Mouse (Mus musculus): ENCODE measurements around the gene Prap1. TPM values are rescaled to one million over a fixed set of nuclear protein-coding genes. Genes with fewer than 3 reads are reported as not detected.
A peak's percentile ranks its signal among the peaks of the same experiment; 100 is the strongest.

Prap1 gene
- not detected for polyA plus RNA-seq (2017; shearing (Covaris generic))

- ATAC-seq = no peak
Measured at GRCm38 (mm10) chr7:140092924-140093528, at the start of gene Prap1. Gene Prap1 (plus strand): TSS chr7:140093395.

DNA sequence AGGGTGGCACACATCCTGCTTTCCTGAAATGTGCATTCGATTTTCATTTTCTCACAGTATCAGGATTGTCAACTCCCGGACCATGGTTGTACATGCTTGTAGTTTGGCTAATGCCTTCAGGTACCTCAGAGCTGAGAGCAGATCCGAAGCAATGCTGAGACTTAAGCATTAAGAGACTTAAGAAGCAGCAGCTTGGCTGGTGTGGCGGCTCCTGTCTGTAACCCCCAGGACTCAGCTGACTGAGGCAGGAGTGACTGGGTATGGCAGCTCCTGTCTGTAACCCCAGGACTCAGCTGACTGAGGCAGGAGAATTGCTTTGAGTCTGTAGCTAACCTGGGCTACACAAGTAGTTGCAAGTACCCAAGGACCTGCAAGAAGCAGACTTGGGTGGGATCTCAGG is 47.6 kb upstream of the Prap1 start:
- ATAC-seq = no peak

DNA sequence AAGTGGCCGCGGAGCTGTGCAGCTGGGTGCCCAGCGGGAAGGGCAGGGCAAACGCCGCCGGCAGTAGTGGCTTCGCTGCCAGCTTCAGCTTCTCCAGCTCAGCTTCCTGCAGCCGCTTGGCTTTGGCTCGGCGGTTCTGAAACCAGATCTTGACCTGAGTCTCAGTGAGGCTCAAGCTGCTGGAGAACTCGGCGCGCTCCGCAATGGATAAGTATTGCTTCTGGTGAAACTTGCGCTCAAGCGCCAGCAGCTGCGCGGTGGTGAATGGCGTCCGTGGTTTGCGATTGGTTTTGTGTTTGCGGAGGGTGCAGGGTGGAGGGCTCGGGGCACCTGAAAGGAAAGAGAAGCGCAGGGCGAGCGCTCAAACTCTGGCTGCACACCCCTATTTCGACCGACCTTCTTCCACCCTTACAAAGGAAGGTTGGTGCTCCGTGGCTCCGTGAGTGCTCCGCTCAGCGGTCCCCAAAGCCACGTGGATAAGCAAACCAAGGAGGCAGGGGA is 45.3 kb upstream of the Prap1 start:
- no peak for ATAC-seq

GRCm38 (mm10) chr7:140048361-140049114 is 44.7 kb upstream of the Prap1 start, which contains the start of gene Msx3:
Gene Msx3 (minus strand): TSS chr7:140049089.
- ATAC-seq = peak; percentile 5

GRCm38 (mm10) chr7:140049115-140049689 is 44.0 kb upstream of the Prap1 start:
- ATAC-seq = peak; percentile 53

GRCm38 (mm10) chr7:140054124-140054523 is 39.1 kb upstream of the Prap1 start:
- no peak for ATAC-seq

GRCm38 (mm10) chr7:140057413-140058407 is 35.5 kb upstream of the Prap1 start:
- no peak for ATAC-seq

DNA sequence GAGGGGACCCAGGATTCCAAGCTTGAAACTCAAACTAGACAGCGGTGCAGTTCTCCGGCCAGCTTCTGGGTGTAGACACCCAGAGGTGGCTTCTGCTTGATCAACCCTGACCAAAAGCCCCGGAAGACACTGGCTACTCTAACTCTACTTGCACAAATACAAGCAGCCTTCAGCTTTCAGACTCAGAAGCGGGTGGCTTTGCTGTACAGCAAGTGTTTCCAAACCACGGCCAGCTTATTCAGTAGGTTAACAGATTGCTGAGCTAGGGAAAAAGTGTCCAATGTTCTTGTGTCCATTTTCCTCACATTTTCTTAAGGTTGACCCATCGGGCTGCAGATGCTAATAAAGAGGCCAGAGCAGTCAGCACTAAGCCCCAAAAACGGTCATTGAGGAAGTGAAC is 34.7 kb upstream of the Prap1 start:
- no peak for ATAC-seq

- ATAC-seq = no peak
Measured at GRCm38 (mm10) chr7:140059601-140060000, 33.6 kb upstream of the Prap1 start.

- ATAC-seq = no peak
Measured at GRCm38 (mm10) chr7:140060936-140061831, 32.0 kb upstream of the Prap1 start.

DNA sequence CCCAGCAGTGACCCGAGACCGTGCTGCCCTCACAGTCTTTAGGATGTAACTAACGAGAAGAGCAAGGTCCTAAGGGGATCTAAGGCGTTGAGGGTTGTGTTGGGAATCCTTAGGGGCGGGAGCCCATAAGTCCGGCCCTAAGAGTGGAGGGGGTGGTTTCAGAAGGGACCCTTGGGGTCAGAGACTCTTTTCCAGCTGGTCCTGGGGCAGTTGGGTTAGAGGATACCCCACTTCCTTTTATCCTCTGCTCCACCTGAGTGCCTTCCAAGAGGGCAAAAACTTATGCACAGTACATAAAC is 31.4 kb upstream of the Prap1 start:
- ATAC-seq = no peak

DNA sequence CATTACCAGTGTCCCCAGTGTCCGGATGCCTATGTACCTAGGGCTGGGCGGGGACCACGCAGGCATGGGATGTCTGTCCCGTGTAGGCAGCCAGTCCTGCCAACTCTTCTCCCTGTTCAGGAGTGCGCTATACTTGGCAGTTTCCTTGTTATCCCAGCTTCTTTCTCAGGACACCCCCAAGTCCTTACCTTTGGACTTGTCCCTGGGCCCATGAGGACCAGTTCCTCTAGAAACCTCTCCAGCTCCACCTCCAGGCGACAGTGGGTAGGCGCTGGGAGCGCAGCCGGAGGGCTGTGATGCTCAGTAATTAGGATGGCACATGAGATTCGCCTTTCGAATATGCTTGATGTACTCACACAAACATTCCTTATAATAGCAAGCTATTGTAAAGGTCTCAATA is 30.9 kb upstream of the Prap1 start:
- no peak for ATAC-seq

- ATAC-seq = peak; percentile 58
Measured at GRCm38 (mm10) chr7:140063092-140063491, 30.1 kb upstream of the Prap1 start.

DNA sequence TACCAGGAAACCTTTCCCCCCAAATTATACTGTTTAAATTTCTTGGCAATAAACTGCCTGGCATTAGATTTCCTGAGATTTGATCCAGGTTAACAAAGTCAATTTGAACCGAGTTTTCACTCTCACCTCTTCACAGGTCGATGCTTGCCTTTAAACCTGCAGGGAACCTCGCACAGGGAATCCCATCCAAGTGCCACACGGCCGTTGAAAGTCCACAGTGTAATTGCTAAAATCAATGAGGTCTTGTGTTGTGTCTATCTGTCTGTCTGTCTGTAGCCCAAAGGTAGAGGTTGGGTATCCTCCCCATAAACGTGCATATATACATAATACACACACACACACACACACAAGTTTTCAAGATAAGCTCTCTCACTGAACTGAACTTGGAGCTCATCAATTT is 25.8 kb upstream of the Prap1 start:
- no peak for ATAC-seq

GRCm38 (mm10) chr7:140070042-140070711 is 23.0 kb upstream of the Prap1 start:
- ATAC-seq = no peak

GRCm38 (mm10) chr7:140077698-140078097 is 15.5 kb upstream of the Prap1 start:
- no peak for ATAC-seq

- peak; percentile 66 for ATAC-seq
Measured at GRCm38 (mm10) chr7:140078711-140079110, 14.5 kb upstream of the Prap1 start.

DNA sequence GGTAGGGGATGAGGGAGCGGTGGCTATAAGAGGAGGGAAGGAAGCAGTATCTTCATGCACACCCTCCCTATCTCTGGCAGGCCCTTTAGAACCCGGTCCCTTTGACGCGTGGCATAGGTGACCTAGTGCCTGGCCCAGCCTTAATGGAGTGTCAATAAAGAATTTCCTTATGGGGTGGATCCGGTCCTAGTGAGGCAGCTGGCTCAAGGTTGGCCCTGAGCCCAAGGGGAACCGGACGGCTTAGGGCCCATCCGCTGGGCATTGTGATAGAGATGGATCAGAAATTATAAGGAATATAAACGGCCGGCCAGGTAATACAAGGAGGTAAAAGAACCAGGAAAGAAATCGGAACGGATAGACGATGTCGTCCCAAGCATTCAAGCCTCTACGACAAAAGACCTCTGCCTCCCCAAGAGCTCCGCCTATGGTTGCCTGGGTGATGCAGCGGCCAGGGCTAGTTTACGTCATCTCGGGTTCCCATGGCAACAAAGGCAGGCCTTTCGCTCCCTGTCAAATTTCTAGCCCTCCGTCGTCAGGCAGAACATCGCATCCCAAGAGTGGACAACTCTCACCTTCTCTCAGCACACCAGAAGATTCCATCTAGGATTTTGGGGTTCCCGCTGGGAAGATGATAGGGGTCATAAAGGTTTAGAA is 12.6 kb upstream of the Prap1 start:
- ATAC-seq = peak; percentile 71

GRCm38 (mm10) chr7:140081408-140082241 is 11.6 kb upstream of the Prap1 start:
- no peak for ATAC-seq

Data from CD4-positive, CD25-positive, alpha-beta regulatory T cell, adult 4 months (primary cell).